Mouse (Mus musculus) kidney, postnatal 10 days (tissue): ENCODE measurements at regions not wholly inside any gene's neighbourhood (a gene's known extent, or its start where the extent isn't known, plus 50 kb on each side); places are given as distances from the start of the nearest gene placed in this dataset.

ENCODE experiments used
- DNase-seq: peaks from one replicate; pipeline ENCODE4 v3.0.0; 2021; ENCODE audit warnings: mixed read lengths

GRCm38 (mm10) chr11:42067788-42068187 is 67.1 kb upstream of the Gabrg2 start:
- peak; percentile 43 for DNase-seq

- DNase-seq = no peak
Measured at GRCm38 (mm10) chr11:42051567-42051966, 50.9 kb upstream of the Gabrg2 start.
